Mouse (Mus musculus) lung, embryonic 14.5 days (tissue): ENCODE results near the gene Ckm. TPM values are rescaled to one million over a fixed set of nuclear protein-coding genes. Genes with fewer than 3 reads are reported as not detected.

Experiments used
- ATAC-seq: fragments of 200-750 bp; cut with Nextera tagmentation; 2 replicates; pipeline ENCODE4 v1.8.0; 2017; ENCODE audit warnings: mild to moderate bottlenecking, moderate TSS enrichment, moderate library complexity; ENCODE audit not compliant: insufficient read depth
- DNase-seq: peaks from one replicate; pipeline ENCODE4 v3.0.0-alpha.2; 2015
- H3K27ac ChIP-seq: fragments of 300-500 bp; sonication (generic); 2 replicates; pipeline ENCODE4 v1.5.1; 2014; ENCODE audit warnings: low read depth, mild to moderate bottlenecking, moderate library complexity
- H3K27me3 ChIP-seq: fragments of 300-500 bp; sonication (generic); 2 replicates; pipeline ENCODE4 v1.6.1; 2014; ENCODE audit warnings: low read length, control low read depth; ENCODE audit not compliant: insufficient read depth
- H3K36me3 ChIP-seq: fragments of 300-500 bp; sonication (generic); 2 replicates; pipeline ENCODE4 v1.6.1; 2014; ENCODE audit warnings: control low read depth; ENCODE audit not compliant: insufficient read depth
- H3K4me1 ChIP-seq: fragments of 300-500 bp; sonication (generic); 2 replicates; pipeline ENCODE4 v1.6.1; 2014; ENCODE audit warnings: antibody characterized with exemption, control low read depth; ENCODE audit not compliant: insufficient read depth
- H3K4me2 ChIP-seq: fragments of 300-500 bp; sonication (generic); 2 replicates; pipeline ENCODE4 v1.6.1; 2014; ENCODE audit warnings: mild to moderate bottlenecking
- H3K4me3 ChIP-seq: fragments of 300-500 bp; sonication (generic); 2 replicates; pipeline ENCODE4 v1.5.1; 2014; ENCODE audit warnings: low read depth, low read length
- H3K9ac ChIP-seq: fragments of 300-500 bp; sonication (generic); 2 replicates; pipeline ENCODE4 v1.6.1; 2014
- H3K9me3 ChIP-seq: fragments of 300-500 bp; sonication (generic); 2 replicates; pipeline ENCODE4 v1.6.1; 2016; ENCODE audit warnings: low read depth, low read length, control low read depth
- CTCF ChIP-seq: IDR thresholded peaks from 2 replicates; pipeline ENCODE4 v1.5.1; 2016; ENCODE audit warnings: antibody characterized with exemption, low read depth
- WGBS: fragments of 180-500 bp; shearing (Covaris S2); extraction: QIAGEN DNeasy Blood & Tissue Kit; methylation state at CpG from one replicate; pipeline ENCODE4 v1.1.7; 2014; 5-methylcytosine and 5-hydroxymethylcytosine counted together
- polyA plus RNA-seq: library from polyadenylated mRNA; unstranded; fragments of >200 nt; fragmentation: Nextera tagmentation; extraction: Ambion mirVana; gene quantifications from 2 replicates; pipeline ENCODE4 v1.2.1, GENCODE M21; 2014

Gene Ckm
- polyA plus RNA-seq, 1 experiment from 2014 or later: 2.8 TPM

DNA sequence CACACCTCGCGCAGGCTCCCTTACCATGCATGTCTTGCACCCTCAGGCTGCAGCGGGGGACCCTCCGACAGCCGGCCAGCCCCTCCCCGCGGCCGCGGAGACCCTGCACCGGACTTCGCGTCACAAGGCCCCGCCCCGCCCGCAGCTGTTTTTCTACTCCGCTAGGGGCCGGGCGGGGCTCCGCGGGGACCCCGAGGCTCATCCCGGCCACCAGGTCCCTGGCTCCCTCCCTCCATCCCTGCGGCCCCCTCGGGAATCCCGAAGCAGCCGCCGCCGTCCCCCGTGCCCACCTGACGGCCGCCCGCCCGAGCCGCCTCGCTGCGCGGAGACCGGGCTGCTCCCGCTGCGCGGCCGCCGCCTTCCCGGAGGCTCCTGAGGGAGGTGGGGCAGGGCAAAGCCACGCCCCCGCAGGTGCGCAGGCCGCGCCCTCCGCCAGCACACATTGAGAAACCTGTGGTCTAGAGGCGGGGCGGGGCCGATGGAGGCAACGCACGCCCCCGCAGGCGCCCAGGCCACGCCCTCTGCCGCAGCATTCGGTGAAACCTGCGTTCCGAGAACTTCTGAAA lies 762 bp upstream of the Ckm start, which contains the start of gene Klc3:
Gene Klc3 (minus strand): TSS at position 374 of the 566 bp plus-strand sequence.
- peaks cover 38% of the 10 kb centered on the region for H3K27me3 ChIP-seq

GRCm38 (mm10) chr7:19405417-19405816 lies 841 bp downstream of the Ckm start:
- peaks cover 4% of the 10 kb centered on the region; the same call in 1 of the 2 replicates for H3K9me3 ChIP-seq
- peaks cover 32% of the 10 kb centered on the region for H3K27me3 ChIP-seq
- no peak overlapping the region for H3K27ac ChIP-seq
- no peaks in the 10 kb centered on the region for H3K36me3 ChIP-seq
- no peak overlapping the region for H3K4me3 ChIP-seq
- H3K9ac ChIP-seq: no peak overlapping the region
- peak; percentile 99 for TF ChIP-seq CTCF
- 1% methylated on average over 19 of the region's 19 CpGs for WGBS
- H3K4me1 ChIP-seq: no peaks in the 10 kb centered on the region
- ATAC-seq: peak; percentile 64
- DNase-seq: peak; percentile 92
- H3K4me2 ChIP-seq: peak overlapping the region; percentile 37; the same call in 1 of the 2 replicates

More for the DNA sequence above, 762 bp upstream of the Ckm start, which contains the start of gene Klc3:
- Histone ChIP-seq H3K27ac (no peak within 1 kb of the TSS), H3K4me2 (peak within 1 kb of the TSS; percentile 96), H3K9me3 (peaks cover 4% of the 10 kb centered on the region; the same call in 1 of the 2 replicates), H3K9ac (peak within 1 kb of the TSS; percentile 49), H3K4me1 (no peaks in the 10 kb centered on the region), H3K36me3 (no peaks in the 10 kb centered on the region), H3K4me3 (peak within 1 kb of the TSS; percentile 59)
- ATAC-seq (peak; percentile 54), DNase-seq (peak; percentile 81)
- no peak for TF ChIP-seq CTCF
- WGBS: under 1% methylated on average over 62 of the region's 62 CpGs

DNA sequence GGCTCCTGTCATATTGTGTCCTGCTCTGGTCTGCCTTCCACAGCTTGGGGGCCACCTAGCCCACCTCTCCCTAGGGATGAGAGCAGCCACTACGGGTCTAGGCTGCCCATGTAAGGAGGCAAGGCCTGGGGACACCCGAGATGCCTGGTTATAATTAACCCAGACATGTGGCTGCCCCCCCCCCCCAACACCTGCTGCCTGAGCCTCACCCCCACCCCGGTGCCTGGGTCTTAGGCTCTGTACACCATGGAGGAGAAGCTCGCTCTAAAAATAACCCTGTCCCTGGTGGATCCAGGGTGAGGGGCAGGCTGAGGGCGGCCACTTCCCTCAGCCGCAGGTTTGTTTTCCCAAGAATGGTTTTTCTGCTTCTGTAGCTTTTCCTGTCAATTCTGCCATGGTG lies 5.2 kb downstream of the Ckm start:
- H3K9ac ChIP-seq: no peak overlapping the region
- peaks cover 5% of the 10 kb centered on the region for H3K27me3 ChIP-seq
- peaks cover 3% of the 10 kb centered on the region; the same call in 1 of the 2 replicates for H3K9me3 ChIP-seq
- H3K27ac ChIP-seq: no peak overlapping the region
- H3K4me2 ChIP-seq: no peak overlapping the region
- 45% methylated on average over 6 of the region's 6 CpGs for WGBS
- no peak for ATAC-seq
- no peak for TF ChIP-seq CTCF
- DNase-seq: no peak
- H3K36me3 ChIP-seq: no peaks in the 10 kb centered on the region
- no peaks in the 10 kb centered on the region for H3K4me1 ChIP-seq
- H3K4me3 ChIP-seq: no peak overlapping the region

DNA sequence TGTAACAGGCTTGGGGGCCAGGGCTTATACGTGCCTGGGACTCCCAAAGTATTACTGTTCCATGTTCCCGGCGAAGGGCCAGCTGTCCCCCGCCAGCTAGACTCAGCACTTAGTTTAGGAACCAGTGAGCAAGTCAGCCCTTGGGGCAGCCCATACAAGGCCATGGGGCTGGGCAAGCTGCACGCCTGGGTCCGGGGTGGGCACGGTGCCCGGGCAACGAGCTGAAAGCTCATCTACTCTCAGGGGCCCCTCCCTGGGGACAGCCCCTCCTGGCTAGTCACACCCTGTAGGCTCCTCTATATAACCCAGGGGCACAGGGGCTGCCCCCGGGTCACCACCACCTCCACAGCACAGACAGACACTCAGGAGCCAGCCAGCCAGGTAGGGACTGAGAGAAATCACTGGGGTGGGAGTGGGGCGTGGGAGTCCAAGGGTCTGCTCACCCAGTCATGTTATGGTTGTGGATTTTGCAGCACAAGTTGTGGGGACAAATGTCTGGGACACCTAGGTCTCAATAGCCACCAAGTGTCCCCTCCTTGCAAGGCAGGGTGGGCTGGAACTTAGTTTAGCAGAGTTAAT lies 6.3 kb downstream of the Ckm start:
- peaks cover 3% of the 10 kb centered on the region; the same call in 1 of the 2 replicates for H3K9me3 ChIP-seq
- no peak overlapping the region for H3K27ac ChIP-seq
- no peak overlapping the region for H3K4me3 ChIP-seq
- H3K4me2 ChIP-seq: no peak overlapping the region
- DNase-seq (no peak), ATAC-seq (no peak)
- 74% methylated on average over 11 of the region's 11 CpGs for WGBS
- no peaks in the 10 kb centered on the region for H3K36me3 ChIP-seq
- no peak overlapping the region for H3K9ac ChIP-seq
- no peaks in the 10 kb centered on the region for H3K27me3 ChIP-seq
- H3K4me1 ChIP-seq: no peaks in the 10 kb centered on the region
- no peak for TF ChIP-seq CTCF

DNA sequence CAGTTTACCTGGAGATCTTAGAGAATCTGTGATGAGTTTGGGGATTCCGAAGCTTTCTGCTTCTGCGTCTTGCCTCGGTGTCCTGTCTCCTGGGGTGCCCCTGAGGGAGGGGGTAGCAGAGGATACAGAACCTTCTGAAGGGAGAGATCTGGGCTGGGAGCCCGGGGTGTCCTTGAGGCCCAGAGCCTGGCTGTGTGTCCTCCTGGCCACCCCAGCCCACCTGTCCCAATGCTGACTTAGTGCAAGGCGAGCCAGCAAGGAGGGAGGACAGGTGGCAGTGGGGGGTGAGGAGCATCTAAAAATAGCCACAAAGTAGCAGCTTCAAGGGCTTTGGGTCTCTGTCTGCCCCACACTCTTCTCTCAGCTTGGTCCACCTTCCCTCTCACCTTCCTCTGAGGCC lies 7.2 kb downstream of the Ckm start:
- Histone ChIP-seq H3K27me3 (no peaks in the 10 kb centered on the region), H3K4me2 (no peak overlapping the region), H3K9ac (no peak overlapping the region), H3K36me3 (no peaks in the 10 kb centered on the region), H3K9me3 (peaks cover 3% of the 10 kb centered on the region; the same call in 1 of the 2 replicates), H3K4me3 (no peak overlapping the region), H3K4me1 (no peaks in the 10 kb centered on the region), H3K27ac (no peak overlapping the region)
- WGBS: 68% methylated on average over 5 of the region's 5 CpGs
- no peak for ATAC-seq
- DNase-seq: no peak
- TF ChIP-seq CTCF: no peak

DNA sequence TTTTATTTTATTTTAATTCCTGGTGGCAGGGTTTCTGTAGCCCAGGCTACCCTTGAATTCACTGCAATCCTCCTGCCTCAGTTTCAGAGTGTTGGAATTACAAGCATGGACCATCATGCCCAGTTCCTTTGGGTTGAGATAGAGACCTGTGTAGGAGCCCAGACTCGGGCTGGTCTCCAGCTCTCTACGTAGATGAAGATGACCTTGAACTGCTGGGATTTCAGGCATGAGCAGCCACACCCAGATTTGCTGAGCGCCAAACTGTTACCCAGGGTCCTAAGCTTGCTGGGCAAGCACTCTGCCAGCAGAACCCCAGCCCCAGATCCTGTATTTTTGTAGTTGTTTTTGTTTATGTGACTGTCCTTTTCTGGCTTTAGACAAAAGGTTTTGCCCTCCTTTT lies 8.9 kb downstream of the Ckm start:
- 85% methylated on average over 3 of the region's 3 CpGs for WGBS
- TF ChIP-seq CTCF: no peak
- Histone ChIP-seq H3K36me3 (no peaks in the 10 kb centered on the region), H3K9ac (no peak overlapping the region), H3K4me2 (no peak overlapping the region), H3K4me1 (no peaks in the 10 kb centered on the region), H3K4me3 (no peak overlapping the region), H3K27ac (no peak overlapping the region), H3K27me3 (no peaks in the 10 kb centered on the region), H3K9me3 (peaks cover 3% of the 10 kb centered on the region; the same call in 1 of the 2 replicates)
- ATAC-seq: no peak
- no peak for DNase-seq

DNA sequence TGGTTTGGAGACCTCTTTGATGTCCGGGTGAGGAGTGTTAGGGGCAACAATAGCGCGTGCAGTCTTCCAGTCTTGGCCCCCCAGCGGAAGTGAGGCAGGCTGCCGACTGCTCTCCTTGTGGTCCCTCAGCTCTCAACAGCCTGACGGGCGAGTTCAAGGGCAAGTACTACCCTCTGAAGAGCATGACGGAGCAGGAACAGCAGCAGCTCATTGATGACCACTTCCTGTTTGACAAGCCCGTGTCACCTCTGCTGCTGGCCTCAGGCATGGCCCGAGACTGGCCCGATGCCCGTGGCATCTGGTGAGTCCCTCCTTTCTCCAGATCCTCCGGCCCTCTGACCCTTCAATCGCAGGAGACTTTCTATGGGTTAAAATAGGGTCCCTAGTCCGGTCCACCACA lies 12.0 kb downstream of the Ckm start:
- H3K4me2 ChIP-seq: no peak overlapping the region
- no peak overlapping the region for H3K9ac ChIP-seq
- no peaks in the 10 kb centered on the region for H3K36me3 ChIP-seq
- peaks cover 24% of the 10 kb centered on the region for H3K27me3 ChIP-seq
- DNase-seq (no peak), ATAC-seq (no peak)
- peaks cover 3% of the 10 kb centered on the region; the same call in 1 of the 2 replicates for H3K9me3 ChIP-seq
- H3K4me3 ChIP-seq: no peak overlapping the region
- WGBS: 51% methylated on average over 15 of the region's 15 CpGs
- TF ChIP-seq CTCF: no peak
- no peaks in the 10 kb centered on the region for H3K4me1 ChIP-seq
- H3K27ac ChIP-seq: no peak overlapping the region
